Mouse (Mus musculus): ENCODE results near the gene Rwdd1. TPM values are rescaled to one million over a fixed set of nuclear protein-coding genes. Genes with fewer than 3 reads are reported as not detected.
"Not testable (repeated sequence)": the region's sequence is repeated elsewhere in the genome, so short reads cannot be mapped to it uniquely, and the experiment has no call there.

Rwdd1 gene
- 100 to 1,000 TPM in 1 of 2 experiments, 10 to 100 TPM in 1; 94.7 to 112 TPM for total RNA-seq (2021)
- long read RNA-seq, experiment 1, transcript Rwdd1-201 (7 exons, 1,090 nt): major isoform, 32 of 33 reads
- long read RNA-seq, experiment 1, partial matches to known transcripts: 1 of 33 reads
- long read RNA-seq, experiment 1, other reads (novel, unspliced or antisense): 0 of 33 reads
- long read RNA-seq, experiment 2, transcript Rwdd1-201 (7 exons, 1,090 nt): major isoform, 52 of 56 reads
- long read RNA-seq, experiment 2, partial matches to known transcripts: 3 of 56 reads
- long read RNA-seq, experiment 2, other reads (novel, unspliced or antisense): 1 of 56 reads

GRCm38 (mm10) chr10:34019302-34020075, at the start of gene Rwdd1:
Gene Rwdd1, minus strand, starts transcription at chr10:34019624.
- Histone ChIP-seq H3K27ac (peak within 1 kb of the TSS; percentile 92), H3K4me3 (peak within 1 kb of the TSS; percentile 71)
- DNase-seq (ENCODE audit: low spot score in 2 of 2): peak; percentile 97 to 99
- peak; percentile 37; the same call in 1 of the 2 replicates for TF ChIP-seq CTCF (conservative IDR thresholded peaks at IDR 0.05)

- DNase-seq (ENCODE audit: low spot score in 2 of 2): no peak
- TF ChIP-seq CTCF (conservative IDR thresholded peaks at IDR 0.05): no peak
Measured at GRCm38 (mm10) chr10:34066591-34066990, 47.2 kb upstream of the Rwdd1 start.

DNA sequence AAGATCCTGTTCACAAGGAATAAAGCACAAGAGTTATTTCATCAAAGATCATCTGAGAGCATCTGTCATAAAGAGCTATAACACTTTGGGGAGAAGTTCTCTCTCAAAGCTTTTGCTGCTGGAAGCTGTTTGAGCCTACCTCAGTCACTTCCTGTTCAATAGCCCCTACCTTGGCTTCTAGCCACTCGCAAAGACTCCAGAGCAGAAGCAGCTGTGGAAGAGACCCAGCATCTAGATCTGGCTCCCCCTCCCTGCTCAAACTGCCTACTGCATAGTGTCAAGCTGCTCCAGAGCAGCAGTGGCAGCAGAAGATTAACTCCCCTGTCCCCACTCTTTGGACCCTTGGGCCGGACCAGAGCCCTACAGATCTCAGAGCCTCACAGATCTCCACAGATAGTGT, 34.6 kb upstream of the Rwdd1 start:
- no peak for DNase-seq (ENCODE audit: low spot score in 2 of 2)
- no peak overlapping the region for H3K4me3 ChIP-seq
- no peak overlapping the region for H3K27ac ChIP-seq
- no peak for TF ChIP-seq CTCF (conservative IDR thresholded peaks at IDR 0.05)

More at GRCm38 (mm10) chr10:34066591-34066990, 47.2 kb upstream of the Rwdd1 start:
- Histone ChIP-seq H3K4me3 (no peak overlapping the region), H3K27ac (no peak overlapping the region)

GRCm38 (mm10) chr10:34044210-34044609, 24.8 kb upstream of the Rwdd1 start, which contains the start of gene Calhm4:
Gene Calhm4, minus strand, starts transcription at chr10:34044310.
- H3K27ac ChIP-seq: no peak within 1 kb of the TSS
- no peak for TF ChIP-seq CTCF (conservative IDR thresholded peaks at IDR 0.05)
- DNase-seq (ENCODE audit: low spot score in 2 of 2): no peak
- H3K4me3 ChIP-seq: no peak within 1 kb of the TSS

GRCm38 (mm10) chr10:34037401-34037800, 18.0 kb upstream of the Rwdd1 start, which contains the start of gene Trappc3l:
Gene Trappc3l, plus strand, starts transcription at chr10:34037597.
- TF ChIP-seq CTCF (conservative IDR thresholded peaks at IDR 0.05): no peak
- no peak for DNase-seq (ENCODE audit: low spot score in 2 of 2)
- H3K27ac ChIP-seq: no peak within 1 kb of the TSS
- H3K4me3 ChIP-seq: no peak within 1 kb of the TSS; the same call in 1 of the 2 replicates

DNA sequence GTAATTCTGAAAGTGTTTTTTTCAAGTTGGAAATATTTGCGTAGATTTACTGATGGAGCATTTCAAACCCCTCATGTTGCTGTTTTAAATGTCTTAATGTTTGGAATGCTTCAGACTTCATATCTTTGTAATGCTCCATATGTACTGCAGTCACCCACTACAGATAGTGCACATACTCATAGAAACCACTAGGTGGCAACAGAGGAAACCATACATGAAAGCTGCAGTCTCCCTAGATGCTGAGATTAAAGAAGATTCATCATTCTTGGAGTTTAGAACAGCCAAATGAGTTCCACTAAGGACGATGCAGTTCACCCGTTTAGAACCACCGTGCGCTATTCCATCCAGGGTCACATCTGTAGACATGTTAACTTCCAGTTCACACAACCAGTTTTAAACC, 17.2 kb upstream of the Rwdd1 start:
- Histone ChIP-seq H3K4me3 (no peak overlapping the region; the same call in 1 of the 2 replicates), H3K27ac (no peak overlapping the region)
- peak; percentile 93 for TF ChIP-seq CTCF (conservative IDR thresholded peaks at IDR 0.05)
- DNase-seq (ENCODE audit: low spot score in 2 of 2): peak in 1 of 2 experiments; percentile 29

DNA sequence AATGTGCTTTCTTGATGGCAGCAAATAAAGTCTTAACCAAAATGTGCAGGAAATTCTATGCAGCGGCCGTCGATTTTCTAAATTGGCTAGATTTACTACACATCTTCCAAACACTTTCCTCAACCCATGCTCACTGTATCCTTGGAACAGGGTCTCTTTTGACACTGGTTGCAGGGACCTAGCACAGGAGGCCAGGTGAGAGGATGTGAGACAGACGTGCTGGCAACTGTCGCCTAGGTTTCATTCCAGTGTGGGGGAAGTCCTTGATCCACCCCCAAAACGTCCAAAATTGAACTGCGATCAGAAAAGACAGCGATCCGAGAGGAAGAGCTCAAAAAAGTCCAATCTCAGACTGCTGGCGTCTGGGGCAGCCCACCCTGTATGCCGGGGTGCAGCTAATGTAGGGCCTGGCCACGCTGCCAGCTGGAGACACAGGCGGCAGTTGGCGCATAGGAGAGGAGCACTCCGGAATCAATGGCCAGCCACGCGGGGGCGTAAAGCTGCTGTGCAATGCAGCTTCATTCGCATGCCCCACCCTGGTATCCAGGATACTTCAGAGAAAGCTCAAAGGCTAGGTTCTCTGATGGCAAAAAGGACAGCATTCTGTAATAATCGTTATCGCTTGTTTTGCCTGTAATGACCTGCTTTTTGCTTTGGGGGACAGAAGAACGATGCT, 14.3 kb upstream of the Rwdd1 start:
- H3K4me3 ChIP-seq: peak overlapping the region; percentile 44
- no peak overlapping the region for H3K27ac ChIP-seq
- peak; percentile 71 for TF ChIP-seq CTCF (conservative IDR thresholded peaks at IDR 0.05)
- DNase-seq (ENCODE audit: low spot score in 2 of 2): peak; percentile 61 to 63

- no peak overlapping the region for H3K4me3 ChIP-seq
- no peak for DNase-seq (ENCODE audit: low spot score in 2 of 2)
- TF ChIP-seq CTCF (conservative IDR thresholded peaks at IDR 0.05): no peak
- no peak overlapping the region for H3K27ac ChIP-seq
Measured at GRCm38 (mm10) chr10:34030322-34030721, 10.9 kb upstream of the Rwdd1 start.

DNA sequence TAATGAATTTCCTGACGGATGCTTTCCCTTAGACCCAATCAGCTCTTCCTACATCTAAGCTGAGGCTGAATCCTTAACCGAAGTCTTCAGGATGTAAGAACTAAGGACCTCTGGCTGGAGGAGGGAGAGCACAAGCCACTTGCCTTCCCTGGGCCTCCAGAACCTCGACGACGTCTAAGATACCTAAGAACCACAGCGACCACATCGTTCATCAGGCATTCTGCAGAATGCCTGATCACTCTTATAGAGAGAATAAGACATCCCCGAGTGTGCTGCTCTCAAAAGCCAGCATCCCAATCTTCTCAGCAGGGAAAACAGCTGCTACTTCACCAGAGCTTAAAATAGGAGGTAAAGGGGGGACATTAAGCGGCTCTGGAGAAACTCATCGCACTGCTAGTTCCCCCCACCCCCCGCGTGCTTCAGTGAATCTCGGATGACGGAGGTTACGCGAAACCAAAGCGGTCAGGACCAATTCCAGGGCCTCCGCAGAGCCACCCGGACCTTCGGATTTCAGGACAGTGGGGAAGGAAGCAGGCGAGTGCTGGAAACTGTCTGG, 600 bp downstream of the Rwdd1 start:
- no peak for TF ChIP-seq CTCF (conservative IDR thresholded peaks at IDR 0.05)
- DNase-seq (ENCODE audit: low spot score in 2 of 2): no peak

DNA sequence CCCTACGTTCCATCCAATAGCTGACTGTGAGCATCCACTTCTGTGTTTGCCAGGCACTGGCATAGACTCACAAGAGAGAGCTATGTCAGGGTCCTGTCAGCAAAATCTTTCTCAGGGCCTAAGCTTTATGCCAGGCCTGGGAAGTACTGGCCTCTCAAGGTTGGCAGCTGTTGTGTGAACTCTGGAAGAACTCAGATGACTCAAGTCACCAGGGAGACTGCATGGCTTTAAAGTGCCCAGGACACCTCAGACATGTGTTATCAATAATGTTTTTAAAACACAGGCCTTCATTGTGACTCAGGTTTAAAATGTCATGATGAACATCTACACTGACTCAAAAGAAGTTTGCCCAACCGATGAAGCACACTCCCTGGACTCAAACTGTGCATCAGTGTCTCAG, 6.2 kb downstream of the Rwdd1 start:
- no peak overlapping the region for H3K4me3 ChIP-seq
- TF ChIP-seq CTCF (conservative IDR thresholded peaks at IDR 0.05): no peak
- no peak overlapping the region for H3K27ac ChIP-seq
- no peak for DNase-seq (ENCODE audit: low spot score in 2 of 2)

More for the DNA sequence above, 600 bp downstream of the Rwdd1 start:
- Histone ChIP-seq H3K27ac (peak overlapping the region; percentile 92), H3K4me3 (peak overlapping the region; percentile 71)

DNA sequence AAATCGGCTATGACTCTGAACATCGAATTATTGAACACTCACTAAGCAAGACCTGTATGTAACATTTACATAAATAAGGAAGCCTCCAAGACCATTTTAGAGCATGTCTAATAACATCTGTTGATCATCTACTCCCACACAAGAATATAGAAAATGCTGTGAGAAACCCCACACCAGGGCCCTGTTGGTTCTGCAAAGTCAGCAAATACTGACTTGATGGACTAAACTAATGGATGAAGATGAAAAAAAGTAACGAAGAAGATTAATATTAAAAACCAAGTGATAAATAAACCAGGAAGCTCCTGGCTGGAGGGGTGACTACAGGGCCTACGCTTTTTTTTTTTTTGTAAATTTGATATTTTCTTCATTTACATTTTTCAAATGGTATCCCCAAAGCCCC, 6.8 kb downstream of the Rwdd1 start:
- no peak for TF ChIP-seq CTCF (conservative IDR thresholded peaks at IDR 0.05)
- DNase-seq (ENCODE audit: low spot score in 2 of 2): no peak
- H3K27ac ChIP-seq: no peak overlapping the region
- no peak overlapping the region for H3K4me3 ChIP-seq

- Histone ChIP-seq H3K4me3 (no peak overlapping the region), H3K27ac (no peak overlapping the region)
- DNase-seq (ENCODE audit: low spot score in 2 of 2): no peak
- TF ChIP-seq CTCF (conservative IDR thresholded peaks at IDR 0.05): no peak
Measured at GRCm38 (mm10) chr10:33998397-33998796, 21.0 kb downstream of the Rwdd1 start.

DNA sequence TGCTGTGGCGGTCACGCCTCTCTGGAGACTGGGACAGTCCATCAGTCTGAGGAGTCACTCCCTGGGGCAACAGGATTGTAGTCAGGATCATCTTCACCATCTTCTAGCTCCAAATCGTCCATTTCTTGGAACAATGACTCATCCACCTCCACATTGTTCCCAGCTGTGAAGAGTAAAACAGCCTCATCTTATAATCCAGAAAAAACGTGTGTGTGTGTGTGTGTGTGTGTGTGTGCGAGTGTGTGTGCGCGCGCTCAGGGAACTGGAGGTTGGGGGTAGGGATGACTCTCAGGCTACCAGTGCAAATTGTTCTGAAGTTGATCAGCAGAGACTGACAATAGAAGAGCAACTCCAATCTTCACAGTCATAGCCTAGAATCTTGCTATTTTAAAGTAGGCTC, 22.7 kb downstream of the Rwdd1 start:
- not testable (repeated sequence) for DNase-seq (ENCODE audit: low spot score in 2 of 2); H3K4me3 ChIP-seq; H3K27ac ChIP-seq

All from layer of hippocampus, adult 2 months (tissue).